Mouse (Mus musculus): Measurements from ENCODE around the gene Sema4g. TPM values are rescaled to one million over a fixed set of nuclear protein-coding genes. Genes with fewer than 3 reads are reported as not detected.
A peak's percentile ranks its signal among the peaks of the same experiment; 100 is the strongest.

Gene Sema4g
- under 1 TPM; 0.20 to 0.42 TPM for total RNA-seq (2021)
- long read RNA-seq, experiment 1, partial matches to known transcripts, result 0 of 1 reads
- long read RNA-seq, experiment 1, other reads (novel, unspliced or antisense), result 1 of 1 reads
- long read RNA-seq, experiment 2, result 0 reads

DNA sequence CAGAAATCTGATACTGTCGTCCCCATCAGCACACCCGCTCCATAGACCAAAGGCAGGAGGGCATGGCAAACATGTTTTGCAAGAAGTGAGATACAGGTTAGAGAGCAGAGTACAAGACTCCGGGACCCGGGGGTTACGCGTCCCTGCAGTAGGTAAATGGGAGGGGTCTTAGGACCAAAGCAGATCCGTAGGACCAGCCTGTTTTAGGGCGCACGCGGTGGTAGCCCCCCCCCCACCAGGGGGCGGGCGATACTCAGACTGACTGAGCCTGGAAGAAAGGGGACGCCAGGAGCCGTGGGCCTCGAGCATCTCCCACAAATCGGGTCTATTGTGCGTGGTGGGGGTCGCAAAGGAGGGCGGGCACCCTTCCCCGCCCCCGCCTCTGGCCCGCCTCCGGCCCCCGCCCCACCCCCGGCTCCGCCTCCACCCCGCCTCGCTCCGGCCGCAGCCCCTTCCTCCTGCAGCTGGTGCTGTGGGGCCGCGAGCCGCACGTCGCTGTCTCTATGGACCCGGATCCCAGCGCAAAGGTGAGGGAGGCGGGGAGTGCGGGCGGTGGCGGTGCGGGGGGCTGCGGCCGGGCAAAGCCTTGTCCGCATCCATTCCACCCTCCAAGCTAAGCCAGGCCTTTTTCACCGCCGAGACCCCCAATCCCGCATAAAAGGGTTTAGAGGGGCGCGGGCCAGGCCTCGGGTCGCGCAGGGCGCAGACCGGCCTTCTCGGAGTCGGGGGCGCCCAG is at the start of gene Sema4g:
TSS of gene Sema4g (plus strand) at position 271 of the 736 bp plus-strand sequence.
- DNase-seq, result no peak
- intact Hi-C loops (cut with DNase I), result no loop called here

DNA sequence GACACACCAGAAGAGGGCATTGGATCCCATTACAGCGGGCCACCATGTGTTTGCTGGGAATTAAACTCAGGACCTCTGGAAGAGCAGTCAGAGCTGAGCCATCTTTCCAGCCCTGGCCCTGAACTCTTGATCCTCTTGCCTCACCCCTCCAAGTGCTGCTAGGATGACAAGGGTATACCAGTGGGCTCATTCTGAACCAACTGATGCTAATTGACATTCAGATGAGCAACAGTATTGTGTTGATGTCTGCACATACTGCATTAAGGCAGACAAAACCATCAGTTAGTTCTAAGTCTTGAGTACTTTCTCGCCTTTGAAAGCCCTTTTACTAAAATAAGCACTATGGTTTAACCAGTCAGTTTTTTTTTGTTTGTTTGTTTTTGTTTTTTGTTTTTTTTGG is 29.3 kb upstream of the Sema4g start:
- DNase-seq, result no peak
- intact Hi-C loops (cut with DNase I), result no loop called here

DNA sequence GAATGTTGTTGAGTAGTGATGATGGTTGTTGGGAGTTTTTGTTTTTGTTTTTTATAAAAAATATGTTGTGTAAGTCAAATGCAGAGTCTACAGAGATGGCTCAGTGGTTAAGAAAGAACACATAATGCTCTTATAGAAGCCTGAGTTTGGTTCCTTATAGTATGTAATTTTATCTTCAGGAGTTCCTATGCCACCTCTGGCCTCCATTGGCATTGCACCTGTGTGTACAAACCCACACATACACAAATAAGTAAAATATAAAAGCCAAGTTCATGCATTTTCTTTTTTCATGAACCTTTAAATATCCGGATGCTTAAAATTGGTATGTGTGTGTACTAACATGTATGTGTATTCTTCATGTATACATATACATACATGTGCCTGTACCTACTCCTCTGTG is 22.9 kb upstream of the Sema4g start:
- intact Hi-C loops (cut with DNase I), result no loop called here
- DNase-seq, result no peak

DNA sequence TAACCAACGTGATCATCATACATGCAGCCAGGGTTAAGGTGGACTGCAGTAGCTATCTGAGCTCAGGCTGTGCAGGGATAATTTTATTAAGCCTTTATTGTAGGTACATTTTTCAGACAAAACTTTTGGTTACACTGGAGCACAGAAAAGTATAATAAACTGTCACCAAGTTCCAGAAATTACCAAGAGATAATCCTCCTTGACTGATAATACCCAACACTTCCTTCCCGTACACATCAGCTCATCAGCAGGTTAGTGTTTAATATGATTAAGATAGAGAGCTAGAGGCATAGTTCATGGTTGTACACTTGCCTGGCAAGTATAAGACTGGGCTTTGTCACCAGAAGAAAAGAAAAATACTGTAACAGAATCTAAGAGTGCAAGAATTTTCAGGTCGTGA is 20.6 kb upstream of the Sema4g start:
- DNase-seq, result no peak
- intact Hi-C loops (cut with DNase I), result no loop called here

DNA sequence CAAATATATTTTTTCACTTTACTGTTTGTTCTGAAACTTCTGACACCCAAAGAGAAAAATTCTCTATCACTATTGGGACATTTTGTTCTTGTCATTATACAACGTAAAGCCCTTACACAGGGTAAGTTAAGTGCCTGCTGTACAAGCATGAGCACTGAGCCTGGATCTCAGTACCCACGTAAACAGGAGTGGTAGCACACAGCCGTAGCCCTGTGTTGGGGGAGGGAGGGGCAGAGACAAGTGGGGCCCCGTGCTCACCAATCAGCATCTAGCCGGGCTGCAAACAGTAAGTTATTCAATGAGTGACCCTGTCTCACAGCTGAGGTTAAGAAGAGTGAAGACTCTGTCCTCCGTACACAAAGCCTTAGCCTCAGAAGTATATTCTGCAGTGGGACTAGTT is 12.3 kb upstream of the Sema4g start:
- intact Hi-C loops (cut with DNase I), result no loop called here
- no peak for DNase-seq

DNA sequence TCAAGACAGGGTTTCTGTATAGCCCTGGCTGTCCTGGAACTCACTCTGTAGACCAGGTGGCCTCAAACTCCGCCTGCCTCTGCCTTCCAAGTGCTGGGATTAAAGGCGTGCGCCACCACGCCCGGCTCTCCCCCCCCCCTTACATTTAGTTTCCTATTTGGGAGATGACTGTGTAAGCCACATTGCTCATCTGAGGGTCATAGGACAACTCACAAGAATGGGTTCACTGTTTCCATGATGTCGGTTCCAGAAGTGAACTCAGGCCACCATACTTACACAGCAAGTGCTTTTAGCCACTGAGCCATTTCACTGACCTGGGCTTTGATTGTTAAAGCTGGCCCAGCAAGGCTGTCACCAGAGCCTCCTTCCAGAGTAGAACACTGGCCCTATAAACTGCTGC is 11.8 kb upstream of the Sema4g start:
- no peak for DNase-seq
- intact Hi-C loops (cut with DNase I), result no loop called here

DNA sequence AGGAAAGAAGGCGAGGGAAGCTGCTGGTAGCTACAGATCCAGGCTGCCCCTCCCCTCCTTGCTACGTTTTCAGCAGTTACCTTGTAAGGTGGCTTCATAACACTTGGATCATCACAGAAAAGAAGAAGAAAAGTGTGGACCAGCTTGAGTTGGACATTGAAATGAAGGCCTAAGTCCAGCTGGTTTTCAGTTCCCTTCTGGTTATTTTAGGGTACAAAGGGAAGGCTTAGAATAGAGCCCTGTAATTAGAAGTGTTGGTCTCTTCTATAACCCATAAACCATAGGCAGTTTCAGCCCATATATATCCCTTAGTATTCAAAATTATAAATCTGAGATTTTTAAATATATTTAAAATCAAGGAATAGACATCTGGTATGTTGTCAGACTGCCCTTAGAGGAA is 8.1 kb upstream of the Sema4g start:
- intact Hi-C loops (cut with DNase I), result no loop called here

DNA sequence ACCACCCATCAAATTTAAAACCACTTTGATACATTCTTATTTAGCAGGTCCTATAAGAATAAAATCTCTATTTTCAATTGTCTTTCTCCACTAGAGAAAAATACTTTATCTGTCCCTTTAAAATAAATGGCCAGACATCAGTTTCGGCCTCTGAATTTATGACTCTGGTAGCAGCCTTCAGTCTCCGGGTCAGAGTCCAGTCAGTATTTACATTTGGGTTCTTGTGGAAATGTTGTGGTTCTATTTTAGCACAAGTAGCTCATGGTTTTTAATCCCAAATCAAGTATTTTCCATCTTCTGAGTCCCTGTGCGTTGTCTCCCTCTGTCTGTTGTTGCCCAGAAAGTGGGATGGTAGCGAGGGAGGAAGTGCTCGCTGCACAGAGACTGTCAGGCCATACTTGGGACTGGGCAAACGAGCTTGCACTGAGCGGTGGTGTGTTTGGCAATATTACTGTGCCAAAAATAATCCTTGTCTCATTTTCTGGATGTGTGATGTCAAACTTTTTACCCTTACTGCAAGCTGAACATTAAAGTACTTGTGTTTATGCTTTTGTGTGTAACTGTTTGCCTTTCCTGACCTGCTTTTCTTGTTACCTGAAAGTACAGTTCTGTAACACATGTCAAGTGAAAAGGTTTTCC is 6.3 kb upstream of the Sema4g start:
- intact Hi-C loops (cut with DNase I), result no loop called here
- no peak for DNase-seq

More for the DNA sequence above, 8.1 kb upstream of the Sema4g start:
- no peak for DNase-seq

DNA sequence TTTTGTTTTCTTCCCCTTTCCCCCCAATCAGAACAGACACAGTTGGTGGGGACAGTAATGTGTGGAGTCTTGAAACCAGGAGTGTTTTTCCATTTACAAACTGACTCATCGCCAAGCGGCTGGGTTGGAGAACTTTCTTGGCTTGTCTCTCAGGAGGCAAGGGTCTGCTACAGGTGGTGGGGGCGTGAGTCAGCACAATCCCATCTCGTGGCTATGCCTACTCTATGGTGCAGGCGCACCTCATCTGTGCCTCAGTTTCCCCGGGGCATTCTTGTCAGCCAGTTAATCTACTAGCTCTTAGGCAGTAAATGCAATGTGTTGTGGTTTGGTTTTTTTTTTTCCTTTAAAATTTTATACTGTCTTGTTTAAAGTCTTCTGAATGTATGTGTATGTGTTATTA is 5.5 kb upstream of the Sema4g start:
- intact Hi-C loops (cut with DNase I), result no loop called here
- DNase-seq, result no peak

DNA sequence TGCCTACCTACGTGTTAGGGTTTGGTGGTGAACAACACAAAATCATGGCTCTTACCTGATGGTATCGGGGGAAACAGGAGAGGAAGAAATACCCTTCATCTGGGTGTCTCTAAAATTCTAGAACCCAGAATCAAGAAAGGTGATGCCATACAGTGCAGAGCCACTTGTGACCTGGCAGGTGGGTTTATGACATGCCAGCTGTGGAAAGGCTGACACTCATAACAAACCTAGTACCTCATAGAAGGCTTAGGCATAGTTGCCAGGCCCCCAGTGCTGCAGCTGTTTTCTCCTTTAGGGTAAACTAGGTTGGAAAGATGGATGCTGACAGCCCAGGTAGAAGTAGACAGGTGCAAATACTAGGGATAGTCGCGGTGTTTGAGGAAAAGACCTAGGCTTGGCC is 4.5 kb upstream of the Sema4g start:
- intact Hi-C loops (cut with DNase I), result no loop called here
- no peak for DNase-seq

DNA sequence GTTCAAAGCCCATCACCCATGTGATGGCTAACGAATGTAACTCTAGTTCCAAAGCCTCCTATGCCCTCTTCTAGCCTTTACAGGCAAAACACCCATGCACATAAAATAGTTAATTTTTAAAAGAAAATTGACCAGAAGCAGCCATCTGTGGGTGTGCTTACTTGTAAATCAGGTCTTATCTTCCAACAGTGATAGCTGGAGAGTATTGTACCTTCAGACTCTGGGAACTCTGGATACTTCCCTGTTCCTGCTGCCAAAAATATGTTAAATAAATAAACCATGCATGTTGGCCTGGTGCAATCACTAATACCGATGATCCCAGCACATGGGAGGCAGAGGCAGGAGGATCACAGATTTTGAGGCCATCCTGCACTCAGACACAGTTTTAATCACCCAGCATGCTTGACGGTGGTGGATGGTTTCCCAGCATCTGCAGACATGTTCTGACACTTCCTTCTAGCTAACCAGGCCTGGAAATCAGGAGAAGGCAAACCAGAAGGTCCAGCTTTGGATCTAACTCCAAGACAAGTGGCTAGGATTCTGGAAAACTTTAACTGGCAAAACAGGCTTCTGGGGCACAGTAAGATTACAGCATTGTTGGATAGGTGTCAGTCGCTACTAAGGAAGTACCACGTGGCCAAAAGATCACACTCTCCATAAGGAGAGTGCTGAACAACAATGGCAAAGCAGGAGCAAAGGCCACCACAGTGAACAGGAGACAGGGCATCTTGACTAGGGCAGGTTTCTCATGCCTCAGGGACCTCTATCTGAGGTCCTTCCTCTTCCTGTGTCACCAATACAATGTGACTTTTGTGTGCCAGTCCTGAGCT is 3.5 kb upstream of the Sema4g start:
- no peak for DNase-seq
- intact Hi-C loops (cut with DNase I), result no loop called here

DNA sequence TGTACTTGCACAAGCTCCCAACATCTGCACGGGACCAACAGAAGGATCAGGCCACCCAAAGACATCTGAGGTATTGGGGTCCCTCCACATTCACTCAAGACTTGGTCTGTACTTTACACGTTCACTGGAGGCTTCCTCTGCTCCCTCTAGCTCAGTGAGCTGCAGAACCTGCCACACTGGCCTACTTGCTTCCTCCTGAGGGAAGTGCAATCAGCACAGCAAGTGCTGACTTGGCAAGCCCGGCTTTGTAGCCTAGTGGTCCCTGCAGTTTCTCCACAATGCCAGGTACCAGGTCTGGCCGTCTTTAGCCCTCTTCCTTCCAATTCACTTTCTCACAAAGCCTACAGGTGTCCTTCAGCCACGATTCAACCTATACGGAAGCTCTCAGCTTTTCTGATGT is 1.9 kb upstream of the Sema4g start:
- intact Hi-C loops (cut with DNase I), result no loop called here
- DNase-seq, result no peak

DNA sequence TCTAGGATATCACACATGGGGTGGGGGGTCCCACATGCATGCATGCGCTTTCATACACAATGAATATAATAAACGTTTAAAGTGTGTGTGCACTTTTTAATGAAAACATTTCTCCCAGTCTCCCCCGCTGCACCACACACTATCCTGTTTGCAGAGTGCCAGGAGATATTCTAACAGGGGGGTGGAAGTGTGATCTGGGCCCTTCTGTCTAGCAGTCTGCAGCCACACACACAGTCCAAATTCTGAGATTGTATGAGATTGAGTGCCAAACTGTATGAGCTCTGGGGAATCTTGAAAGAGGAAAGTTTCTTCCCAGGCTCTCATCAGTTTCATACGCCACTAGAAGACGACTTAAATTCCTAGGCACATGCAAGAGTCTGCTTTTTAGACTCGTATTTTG is 1.1 kb upstream of the Sema4g start:
- no peak for DNase-seq
- intact Hi-C loops (cut with DNase I), result no loop called here

DNA sequence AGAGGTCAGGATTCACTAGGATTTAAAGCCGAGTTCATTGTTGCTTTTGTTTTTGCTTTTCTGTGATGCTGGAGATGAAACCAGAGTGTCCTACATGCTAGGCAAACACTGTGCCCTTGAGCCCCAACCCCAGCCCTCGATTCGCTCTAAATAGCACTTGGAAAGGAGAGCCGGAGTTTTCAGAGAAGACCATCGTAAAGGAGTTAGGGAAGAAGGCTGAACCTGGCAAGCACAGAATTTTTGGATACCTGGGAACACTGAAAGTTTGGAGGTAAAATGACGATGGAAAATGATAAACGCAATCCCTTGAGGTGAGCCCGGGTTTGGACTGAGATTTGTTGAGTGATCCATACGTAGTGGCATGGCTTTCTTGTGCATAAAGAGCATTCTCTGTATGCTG is 580 bp upstream of the Sema4g start:
- intact Hi-C loops (cut with DNase I), result no loop called here

DNA sequence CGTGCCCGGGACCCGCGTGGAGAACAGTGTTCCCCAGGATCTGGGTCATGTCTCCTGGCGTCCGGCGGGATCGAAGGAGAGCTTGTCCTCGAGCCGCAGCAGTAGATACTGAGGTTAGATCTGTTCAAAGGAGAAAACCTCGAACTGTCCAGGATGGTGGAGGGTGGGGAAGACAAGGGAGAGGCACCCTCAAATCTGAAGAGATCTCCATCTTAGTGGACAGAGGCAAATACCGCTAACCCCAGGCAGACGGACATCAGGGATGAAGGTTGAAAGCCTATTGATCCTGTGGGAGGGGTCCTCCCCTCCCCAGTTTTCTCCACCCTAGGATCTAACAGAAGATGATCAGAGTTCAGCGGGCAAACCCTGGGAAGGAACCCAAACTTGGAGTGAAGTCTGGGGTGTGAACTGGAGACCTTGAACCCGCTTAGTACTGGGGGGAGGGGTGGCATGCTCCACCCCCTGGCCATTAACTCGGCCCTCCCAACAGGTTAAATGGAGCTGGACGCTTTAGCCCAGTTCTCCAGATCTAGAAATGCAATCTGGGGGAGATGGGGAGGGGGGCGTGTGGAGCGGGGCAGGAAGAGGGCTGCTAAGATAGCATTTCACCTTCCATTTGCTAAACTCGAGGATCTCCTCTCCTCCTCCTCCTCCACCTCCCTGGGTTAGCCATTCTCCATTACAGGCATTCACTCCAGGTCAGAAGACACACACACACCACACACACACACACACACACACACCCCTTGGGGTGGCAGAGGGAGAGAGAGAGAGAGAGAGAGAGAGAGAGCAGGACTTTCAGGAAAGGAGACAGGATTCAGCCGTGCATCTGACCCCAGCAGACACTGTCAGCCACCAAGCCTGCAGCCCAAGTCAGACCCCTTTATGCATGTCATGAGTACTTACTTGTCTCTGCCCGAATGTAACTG is 930 bp downstream of the Sema4g start:
- no peak for DNase-seq
- intact Hi-C loops (cut with DNase I), result no loop called here

More for the DNA sequence above, 580 bp upstream of the Sema4g start:
- no peak for DNase-seq

DNA sequence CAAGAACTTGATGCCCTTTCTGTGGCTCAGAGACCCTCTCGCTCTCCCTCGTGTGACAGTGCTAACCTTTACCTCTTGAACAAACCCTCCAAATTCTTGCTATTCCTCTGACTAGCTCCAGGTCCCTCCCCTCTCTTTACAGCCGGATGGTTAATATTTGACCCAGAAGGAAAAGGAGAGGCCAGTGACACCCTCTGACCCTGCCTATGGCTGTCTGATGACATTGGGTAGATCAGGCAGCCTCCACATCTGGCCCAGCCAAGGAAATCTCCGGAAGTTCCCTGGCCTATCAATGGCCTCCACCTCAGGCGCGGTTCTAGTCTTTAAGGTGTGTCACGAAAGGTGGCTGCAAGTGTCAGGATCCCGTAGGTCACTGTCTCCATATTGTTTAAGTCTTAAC is 2.1 kb downstream of the Sema4g start:
- no peak for DNase-seq
- intact Hi-C loops (cut with DNase I), result no loop called here

DNA sequence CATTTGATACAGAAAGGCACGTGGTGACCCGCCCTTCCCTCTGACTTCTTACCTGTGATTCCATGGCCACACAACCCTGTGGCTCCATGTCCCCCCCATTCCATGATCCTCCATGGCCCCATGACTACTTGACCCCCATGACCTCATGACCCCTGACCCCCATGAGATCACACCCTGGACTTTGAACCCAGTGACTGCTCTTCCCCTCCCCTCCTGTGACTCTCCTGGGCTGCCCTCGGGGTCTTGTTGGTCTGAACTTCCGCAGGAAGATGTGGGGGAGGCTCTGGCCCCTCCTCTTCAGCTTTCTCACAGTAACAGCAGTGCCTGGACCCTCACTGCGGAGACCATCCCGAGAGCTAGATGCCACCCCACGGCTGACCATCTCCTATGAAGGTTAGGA is 3.3 kb downstream of the Sema4g start:
- intact Hi-C loops (cut with DNase I), result no loop called here
- DNase-seq, result no peak

DNA sequence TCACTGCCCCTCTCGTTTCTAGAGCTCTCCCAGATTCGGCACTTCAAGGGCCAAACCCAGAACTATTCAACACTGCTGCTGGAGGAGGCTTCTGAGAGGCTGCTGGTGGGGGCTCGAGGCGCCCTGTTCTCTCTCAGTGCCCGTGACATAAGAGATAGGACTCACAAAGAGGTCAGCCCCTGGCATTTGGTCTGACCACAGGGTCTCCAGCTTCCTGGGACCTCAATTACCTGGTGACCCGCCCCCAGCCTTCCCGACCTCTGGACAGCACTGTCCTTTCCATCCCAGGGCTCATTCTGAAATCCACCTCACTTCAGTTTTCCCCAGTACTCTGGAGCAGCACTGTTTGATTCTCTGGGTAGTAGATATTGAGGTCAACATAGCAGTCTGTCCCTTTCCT is 3.8 kb downstream of the Sema4g start:
- intact Hi-C loops (cut with DNase I), result no loop called here

DNA sequence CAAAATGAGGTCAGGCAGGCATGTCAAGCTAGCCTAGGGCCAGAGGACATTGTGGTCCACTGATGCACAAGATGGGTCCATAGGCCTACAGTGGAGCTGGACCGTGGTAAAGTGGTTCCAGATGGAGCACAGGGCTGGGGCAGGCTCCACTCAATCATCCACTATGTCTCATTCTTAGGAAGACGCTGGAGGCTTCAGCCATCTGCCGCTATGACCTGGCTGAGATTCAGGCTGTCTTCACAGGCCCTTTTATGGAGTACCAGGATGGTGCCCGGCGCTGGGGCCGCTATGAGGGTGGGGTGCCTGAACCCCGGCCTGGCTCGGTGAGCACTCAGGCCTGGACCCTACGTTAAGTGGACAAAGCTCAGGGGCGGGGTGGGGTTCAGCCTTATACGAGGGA is 8.9 kb downstream of the Sema4g start:
- DNase-seq, result no peak
- intact Hi-C loops (cut with DNase I), result no loop called here

More for the DNA sequence above, 3.8 kb downstream of the Sema4g start:
- no peak for DNase-seq

DNA sequence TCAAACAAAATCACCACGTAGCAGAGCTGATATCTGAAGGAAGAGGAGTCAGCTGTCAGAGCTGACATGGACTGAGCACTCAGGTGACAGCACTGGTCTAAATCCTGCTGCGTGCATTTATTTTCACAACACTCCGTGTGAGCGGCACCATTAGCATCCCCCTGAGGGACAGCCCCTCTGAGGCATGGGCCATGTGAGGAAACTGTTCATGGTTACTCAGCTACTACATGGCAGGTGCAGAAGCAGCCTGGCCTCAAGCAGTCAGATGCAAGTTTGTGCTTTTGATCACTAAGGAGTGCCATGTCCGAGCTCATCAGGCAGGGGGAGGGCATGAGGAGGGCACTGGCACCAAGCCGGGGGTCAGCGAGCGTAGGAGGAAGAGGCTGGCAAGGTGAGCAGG is 10.7 kb downstream of the Sema4g start:
- intact Hi-C loops (cut with DNase I), result no loop called here
- DNase-seq, result peak in 1 of 2 experiments; percentile 10

Data from gastrocnemius, postnatal 36 days (tissue).